Mouse (Mus musculus): ENCODE results near the gene Dpp4.

Gene Dpp4

GRCm38 (mm10) chr2:62408701-62409201, 3.3 kb downstream of the Dpp4 start:
- DNase-seq (ENCODE audit: low spot score) = peak; percentile 23

DNA sequence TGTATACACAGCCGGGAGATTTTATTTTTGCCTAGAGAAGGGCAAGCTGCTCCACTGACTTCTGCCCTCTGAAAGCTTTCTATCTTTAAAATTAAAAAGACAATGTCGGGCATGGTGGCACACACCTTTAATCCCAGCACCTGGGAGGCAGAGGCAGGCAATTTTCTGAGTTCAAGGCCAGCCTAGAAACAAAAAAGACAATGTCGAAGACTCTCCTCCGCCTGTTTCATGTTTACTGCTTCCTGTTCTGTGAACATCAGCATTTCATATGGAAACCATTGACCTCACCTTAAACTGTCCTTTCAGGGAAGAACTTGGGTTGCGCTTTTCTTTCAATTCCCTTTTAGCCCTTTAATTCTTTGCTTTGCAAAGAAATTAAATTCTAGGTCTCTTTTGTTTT, 3.8 kb downstream of the Dpp4 start:
- DNase-seq (ENCODE audit: low spot score) = no peak

GRCm38 (mm10) chr2:62403556-62404135, 8.4 kb downstream of the Dpp4 start:
- DNase-seq (ENCODE audit: low spot score) = no peak

GRCm38 (mm10) chr2:62401011-62401410, 11.0 kb downstream of the Dpp4 start:
- DNase-seq (ENCODE audit: low spot score) = no peak

DNA sequence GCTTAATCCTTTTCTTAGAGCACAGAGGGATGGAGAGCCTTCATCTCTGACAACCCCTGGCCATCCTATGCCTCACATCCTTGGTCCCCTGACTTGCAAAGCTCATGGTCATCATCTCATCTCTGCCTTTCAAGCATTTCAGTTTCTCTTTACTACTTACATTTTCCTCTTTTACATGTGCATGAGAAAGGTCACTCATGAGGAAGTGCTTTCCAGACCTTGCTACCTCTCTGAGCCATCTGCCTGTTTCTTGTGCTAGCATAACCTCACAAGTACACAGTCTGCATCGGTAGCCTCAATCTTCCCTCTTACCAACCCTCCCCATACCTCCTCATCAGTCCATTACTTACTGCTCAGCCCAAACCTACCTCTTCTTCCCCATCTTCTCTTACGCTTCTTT, 12.2 kb downstream of the Dpp4 start:
- DNase-seq (ENCODE audit: low spot score) = no peak

GRCm38 (mm10) chr2:62399361-62399760, 12.7 kb downstream of the Dpp4 start:
- DNase-seq (ENCODE audit: low spot score) = no peak

DNA sequence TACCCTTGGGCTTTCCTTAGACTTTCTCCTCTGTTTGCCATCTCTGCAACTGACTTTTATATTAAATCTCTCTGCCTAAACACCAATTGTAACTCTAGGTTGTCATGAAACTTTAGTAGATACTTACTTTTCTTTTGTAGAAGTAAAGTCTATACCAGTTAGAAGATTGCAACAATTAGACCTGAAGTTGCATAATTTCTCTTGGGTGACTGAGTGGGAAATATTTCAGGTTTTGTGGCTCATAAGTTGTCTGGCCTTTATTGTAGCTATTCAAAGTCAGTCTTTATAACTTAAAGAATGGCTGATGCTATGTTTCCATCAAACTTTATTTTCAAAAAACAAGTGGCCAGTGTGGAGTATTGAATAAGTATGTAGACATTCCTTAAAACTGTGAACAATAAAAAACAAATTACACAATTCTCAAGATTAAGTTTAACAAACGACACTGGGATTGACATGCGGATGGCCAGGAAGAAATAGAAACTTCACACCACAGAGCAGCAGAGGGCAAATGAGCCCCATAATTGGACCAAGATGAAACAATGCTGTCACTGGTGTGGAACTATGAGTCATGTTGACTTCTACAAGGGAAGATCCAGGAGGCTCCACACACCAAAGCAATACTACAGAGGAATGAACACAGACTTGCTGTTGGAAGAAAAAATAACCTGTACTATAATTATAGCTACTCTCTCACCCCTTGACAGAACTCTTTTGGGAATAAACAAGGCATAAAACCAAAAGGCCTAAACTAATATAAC, 13.7 kb downstream of the Dpp4 start:
- DNase-seq (ENCODE audit: low spot score) = no peak

GRCm38 (mm10) chr2:62397661-62398060, 14.4 kb downstream of the Dpp4 start:
- no peak for DNase-seq (ENCODE audit: low spot score)

DNA sequence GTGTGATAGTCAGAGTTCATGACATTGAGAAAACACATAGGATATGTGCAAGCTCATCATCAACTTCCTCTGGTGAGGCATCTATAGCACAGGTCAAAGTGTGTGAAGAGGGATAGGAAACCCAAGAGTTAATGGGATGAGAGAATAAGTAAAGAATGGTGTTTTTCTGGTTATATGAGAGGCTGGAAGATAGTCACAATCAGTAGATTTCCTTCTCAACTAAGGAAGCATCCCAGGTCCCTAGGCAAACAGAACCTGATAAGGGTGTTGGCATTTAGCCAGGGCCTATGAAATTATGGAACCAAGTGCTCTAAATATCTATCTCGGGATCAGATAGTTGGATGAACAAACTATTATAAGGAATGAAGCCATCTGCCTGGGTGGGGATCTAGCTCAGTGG, 15.2 kb downstream of the Dpp4 start:
- DNase-seq (ENCODE audit: low spot score) = no peak

DNA sequence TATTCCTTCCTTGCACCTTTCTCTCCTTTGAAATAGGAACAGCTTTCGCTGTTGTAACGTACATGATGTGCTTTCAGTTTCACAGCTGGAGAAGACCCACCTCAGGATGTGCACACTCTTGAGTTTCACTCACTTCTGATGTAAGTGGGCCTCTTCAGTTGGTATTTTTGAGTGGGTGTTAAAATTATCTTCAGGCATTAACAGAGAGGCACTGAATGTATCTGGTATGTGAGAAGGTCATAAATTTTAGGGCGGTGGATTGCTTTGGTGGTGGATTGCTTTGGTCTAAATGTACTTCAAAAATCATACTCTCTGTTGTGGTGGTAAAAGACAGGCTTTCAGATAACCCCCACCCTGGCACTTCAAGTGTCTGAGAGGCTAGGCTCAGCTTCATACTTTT, 17.2 kb downstream of the Dpp4 start:
- DNase-seq (ENCODE audit: low spot score) = no peak

DNA sequence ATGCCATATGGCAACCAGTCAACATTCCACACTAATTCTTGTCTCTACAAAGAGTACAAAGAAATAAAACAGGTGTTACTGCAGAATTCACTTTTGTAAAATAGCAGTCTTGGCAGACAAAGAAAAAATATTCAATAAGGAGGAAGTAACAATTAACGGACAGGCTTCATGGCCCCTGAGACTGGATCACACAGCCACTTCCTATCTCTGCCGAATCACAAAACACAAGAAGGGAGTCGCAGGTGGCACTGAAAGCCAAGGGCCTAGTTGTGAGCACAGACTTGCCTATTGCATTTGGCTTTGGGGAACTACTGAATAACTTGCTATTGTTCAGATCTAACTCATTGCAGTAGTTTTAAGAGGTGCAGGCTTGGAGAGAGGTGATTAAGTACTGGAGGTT, 19.9 kb downstream of the Dpp4 start:
- no peak for DNase-seq (ENCODE audit: low spot score)

DNA sequence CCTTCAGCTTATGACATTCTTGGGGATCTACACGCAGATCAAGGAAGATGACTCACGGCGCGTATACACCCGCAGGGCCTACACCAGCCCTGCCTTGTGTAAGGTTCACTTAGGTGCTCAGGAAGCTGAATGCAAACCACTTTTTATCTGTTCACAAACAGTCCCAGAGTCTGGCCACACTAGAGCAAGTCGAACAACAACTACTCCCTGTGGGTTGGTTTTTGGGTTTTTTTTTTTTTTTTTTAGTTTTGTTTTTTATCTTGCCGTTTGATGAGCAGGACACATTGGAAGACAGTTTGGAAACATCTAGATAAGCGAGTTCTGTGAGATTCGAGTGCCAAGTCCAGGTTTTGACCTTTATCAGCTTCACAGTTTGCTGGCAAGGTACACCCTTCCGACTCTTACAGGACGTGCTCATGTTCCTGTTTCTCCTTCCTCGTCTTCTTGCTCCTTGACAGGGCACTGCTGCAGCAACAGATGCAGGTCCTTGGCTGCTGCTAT, 21.0 kb downstream of the Dpp4 start:
- DNase-seq (ENCODE audit: low spot score) = no peak

- DNase-seq (ENCODE audit: low spot score) = no peak
Observed at GRCm38 (mm10) chr2:62390305-62390704, 21.7 kb downstream of the Dpp4 start.

GRCm38 (mm10) chr2:62388841-62389240, 23.2 kb downstream of the Dpp4 start:
- DNase-seq (ENCODE audit: low spot score) = no peak

GRCm38 (mm10) chr2:62383196-62383595, 28.8 kb downstream of the Dpp4 start:
- DNase-seq (ENCODE audit: low spot score) = no peak

- DNase-seq (ENCODE audit: low spot score) = no peak
Observed at GRCm38 (mm10) chr2:62382440-62382839, 29.6 kb downstream of the Dpp4 start.

- no peak for DNase-seq (ENCODE audit: low spot score)
Observed at GRCm38 (mm10) chr2:62381756-62382155, 30.3 kb downstream of the Dpp4 start.

GRCm38 (mm10) chr2:62373692-62374091, 38.3 kb downstream of the Dpp4 start:
- DNase-seq (ENCODE audit: low spot score) = no peak

DNA sequence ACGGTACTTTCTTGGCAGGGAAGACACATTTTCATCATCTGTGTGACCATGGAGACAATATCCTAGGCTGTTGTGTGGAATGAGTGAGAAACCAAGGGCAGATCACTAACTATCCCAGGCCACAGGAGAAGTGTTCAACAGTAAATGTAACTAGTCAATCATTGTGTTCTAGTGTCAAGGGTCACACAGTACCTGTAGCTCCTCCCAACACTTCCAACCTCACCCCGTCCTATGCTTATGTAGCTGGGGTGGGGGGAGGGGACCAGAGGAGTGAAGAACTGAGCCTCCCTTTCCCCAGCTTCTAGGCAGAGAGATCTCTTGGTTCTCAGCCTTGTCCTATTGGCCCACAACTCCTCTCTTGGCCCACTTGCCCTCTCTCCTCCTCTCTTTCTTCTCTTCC, 42.0 kb downstream of the Dpp4 start:
- no peak for DNase-seq (ENCODE audit: low spot score)

DNA sequence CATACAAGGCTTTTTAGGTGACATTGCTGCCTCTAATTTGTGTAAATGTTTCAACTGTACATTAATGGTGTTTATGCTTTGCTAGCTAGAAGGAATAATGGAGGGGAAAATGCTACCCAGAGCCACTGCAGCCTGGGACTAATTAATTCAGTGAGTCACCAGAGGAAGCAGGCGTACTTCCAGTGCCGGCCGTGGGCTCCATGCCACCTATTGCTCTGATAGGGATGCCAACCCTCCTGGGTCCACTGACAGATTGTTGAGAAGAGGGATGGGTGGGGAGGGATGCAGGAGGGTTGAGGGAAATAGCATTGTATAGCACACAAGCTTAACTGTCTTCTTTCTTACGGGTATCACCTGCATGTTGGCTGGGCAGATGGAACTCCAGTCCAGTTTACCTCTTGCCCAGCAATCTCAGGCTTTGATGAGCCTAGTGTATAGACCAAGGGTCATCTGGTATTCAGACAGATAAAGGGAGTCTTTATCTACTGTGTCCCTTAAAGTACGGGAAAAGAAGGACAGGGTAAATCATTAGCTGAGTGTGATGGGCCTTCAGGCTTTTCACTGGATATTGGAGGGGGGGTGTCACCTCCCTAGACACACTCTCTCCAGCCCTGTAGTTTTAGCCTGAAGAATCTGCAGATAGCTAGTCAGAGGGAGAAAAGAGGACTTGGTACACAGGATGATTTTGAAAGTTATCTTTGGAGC, 43.5 kb downstream of the Dpp4 start:
- no peak for DNase-seq (ENCODE audit: low spot score)

DNA sequence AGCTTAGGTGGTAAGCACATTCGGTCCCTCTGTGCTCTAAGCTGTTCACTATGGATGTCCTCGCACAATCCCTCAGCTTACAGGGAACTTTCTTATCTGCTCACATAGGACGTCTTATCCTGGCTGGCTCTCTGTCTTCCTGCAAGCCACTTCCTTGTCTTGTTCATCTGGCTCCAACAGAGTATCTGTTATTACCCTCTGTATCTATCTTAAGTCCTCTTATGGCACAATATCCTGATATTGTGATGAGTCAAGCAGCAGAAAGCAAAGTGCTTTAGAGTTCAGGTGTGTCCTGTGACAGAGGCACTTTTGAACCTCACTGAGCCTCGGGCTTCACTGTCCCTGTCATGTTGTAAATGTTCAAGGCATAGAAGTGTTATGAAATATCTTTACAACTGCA, 48.4 kb downstream of the Dpp4 start:
- DNase-seq (ENCODE audit: low spot score) = no peak

DNA sequence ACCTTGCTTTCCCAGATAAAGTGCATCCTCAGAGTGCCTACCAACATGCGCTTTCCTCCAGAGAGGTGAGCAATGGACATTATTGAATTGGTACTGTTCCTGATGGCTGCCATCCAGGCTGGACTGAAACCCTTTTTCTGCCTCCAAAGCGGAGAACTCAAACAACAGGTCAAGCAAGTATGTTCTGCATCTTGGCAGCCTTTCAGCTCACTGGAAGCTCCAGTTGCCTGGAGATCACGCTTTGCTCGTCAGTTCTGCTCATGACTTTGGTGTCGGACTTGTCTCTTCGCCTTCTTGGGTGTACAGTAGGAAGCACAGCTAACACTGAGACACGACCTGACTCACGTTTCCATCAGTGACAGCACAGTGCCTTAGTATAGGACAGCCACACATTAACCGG, 49.8 kb downstream of the Dpp4 start:
- DNase-seq (ENCODE audit: low spot score) = no peak

DNA sequence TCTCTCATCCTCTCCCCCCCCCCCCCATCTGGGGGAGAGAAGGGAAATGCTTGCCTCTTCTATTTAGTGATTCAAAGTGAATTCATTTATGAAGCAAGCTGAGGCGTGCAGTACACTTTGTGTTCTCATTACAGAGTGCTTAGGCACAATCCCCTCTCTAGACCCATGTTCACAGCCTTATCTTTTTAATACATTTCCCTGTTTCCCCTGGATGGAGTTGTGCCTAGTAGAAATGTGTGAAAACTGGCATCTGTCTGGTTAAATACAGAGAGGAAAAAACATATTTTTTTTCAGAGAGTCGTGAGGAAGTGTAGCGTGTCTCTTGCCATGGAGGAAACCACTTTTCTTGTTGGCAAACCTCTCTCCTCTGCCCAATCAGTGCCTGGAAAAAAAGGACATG, 50.5 kb downstream of the Dpp4 start:
- no peak for DNase-seq (ENCODE audit: low spot score)
